Mouse (Mus musculus): ENCODE results near the gene Fam168a. TPM values are rescaled to one million over a fixed set of nuclear protein-coding genes. Genes with fewer than 3 reads are reported as not detected.

Fam168a gene
- polyA plus RNA-seq, 1 experiment from 2014 or later = 45.2 TPM

GRCm38 (mm10) chr7:100812641-100813040 lies 106.2 kb downstream of the Fam168a start:
- Histone ChIP-seq H3K36me3 (ENCODE audit: control insufficient read depth, insufficient read depth, low read length) (no peaks in the 10 kb centered on the region), H3K27ac (ENCODE audit: low read depth, low read length) (no peak overlapping the region), H3K9me3 (ENCODE audit: control insufficient read depth, low read length) (no peaks in the 10 kb centered on the region), H3K4me3 (ENCODE audit: low read depth, low read length) (no peak overlapping the region), H3K4me2 (ENCODE audit: low read depth) (no peak overlapping the region), H3K9ac (ENCODE audit: low read length) (no peak overlapping the region), H3K27me3 (ENCODE audit: control insufficient read depth, insufficient read depth, low read length) (no peaks in the 10 kb centered on the region), H3K4me1 (ENCODE audit: control insufficient read depth, insufficient read depth, low read length) (no peaks in the 10 kb centered on the region)
- 87% methylated on average over 5 of the region's 5 CpGs for WGBS
- no peak for ATAC-seq (ENCODE audit: insufficient read depth, low FRiP score, low TSS enrichment)
- no peak for DNase-seq (ENCODE audit: low spot score)

DNA sequence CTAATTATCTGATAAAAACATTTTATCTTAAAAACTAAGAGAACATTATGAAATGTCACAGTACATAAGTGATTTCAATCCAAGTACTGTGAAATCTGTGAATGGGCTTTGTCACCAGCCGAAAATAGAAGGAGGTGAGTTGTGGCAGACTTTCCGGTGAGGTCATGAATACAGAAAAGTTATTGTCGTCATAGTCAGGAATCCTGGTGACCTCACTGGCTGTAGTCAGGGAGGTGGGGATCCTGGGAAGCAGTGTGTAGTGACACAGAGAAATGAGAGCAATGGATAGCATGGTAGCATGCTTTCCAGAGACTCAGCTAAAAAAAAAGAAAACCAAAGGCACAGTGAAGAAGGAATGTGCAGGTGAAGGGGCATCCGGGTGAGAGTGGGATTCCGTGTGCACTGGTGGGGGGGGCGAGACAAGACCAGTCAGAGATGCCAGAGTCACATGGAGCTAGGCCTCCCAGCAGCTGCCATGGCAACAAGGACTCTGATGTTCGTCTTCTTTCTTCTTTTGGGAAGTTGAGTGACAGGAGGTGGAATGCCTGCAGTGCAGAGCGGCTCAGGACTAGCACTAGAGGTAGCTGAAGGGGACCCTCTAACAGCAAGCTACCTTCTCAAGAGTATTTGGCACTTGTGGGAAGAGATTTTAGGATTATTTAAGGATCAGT lies 109.6 kb downstream of the Fam168a start:
- WGBS = 61% methylated on average over 8 of the region's 8 CpGs

GRCm38 (mm10) chr7:100816759-100817441 lies 110.5 kb downstream of the Fam168a start:
- Histone ChIP-seq H3K9ac (ENCODE audit: low read length) (no peak overlapping the region), H3K27me3 (ENCODE audit: control insufficient read depth, insufficient read depth, low read length) (no peaks in the 10 kb centered on the region), H3K4me3 (ENCODE audit: low read depth, low read length) (no peak overlapping the region), H3K27ac (ENCODE audit: low read depth, low read length) (no peak overlapping the region), H3K9me3 (ENCODE audit: control insufficient read depth, low read length) (no peaks in the 10 kb centered on the region), H3K4me2 (ENCODE audit: low read depth) (no peak overlapping the region), H3K36me3 (ENCODE audit: control insufficient read depth, insufficient read depth, low read length) (no peaks in the 10 kb centered on the region), H3K4me1 (ENCODE audit: control insufficient read depth, insufficient read depth, low read length) (no peaks in the 10 kb centered on the region)
- ATAC-seq (ENCODE audit: insufficient read depth, low FRiP score, low TSS enrichment) (no peak), DNase-seq (ENCODE audit: low spot score) (no peak)
- WGBS = 83% methylated on average over 6 of the region's 6 CpGs

More for the DNA sequence above, 109.6 kb downstream of the Fam168a start:
- Histone ChIP-seq H3K9me3 (ENCODE audit: control insufficient read depth, low read length) (no peaks in the 10 kb centered on the region), H3K4me1 (ENCODE audit: control insufficient read depth, insufficient read depth, low read length) (no peaks in the 10 kb centered on the region), H3K27me3 (ENCODE audit: control insufficient read depth, insufficient read depth, low read length) (no peaks in the 10 kb centered on the region), H3K4me2 (ENCODE audit: low read depth) (no peak overlapping the region), H3K27ac (ENCODE audit: low read depth, low read length) (no peak overlapping the region), H3K36me3 (ENCODE audit: control insufficient read depth, insufficient read depth, low read length) (no peaks in the 10 kb centered on the region), H3K4me3 (ENCODE audit: low read depth, low read length) (no peak overlapping the region), H3K9ac (ENCODE audit: low read length) (no peak overlapping the region)
- ATAC-seq (ENCODE audit: insufficient read depth, low FRiP score, low TSS enrichment) = no peak
- peak; percentile 26 for DNase-seq (ENCODE audit: low spot score)

- Histone ChIP-seq H3K27ac (ENCODE audit: low read depth, low read length) (no peak overlapping the region), H3K4me3 (ENCODE audit: low read depth, low read length) (no peak overlapping the region), H3K9me3 (ENCODE audit: control insufficient read depth, low read length) (no peaks in the 10 kb centered on the region), H3K36me3 (ENCODE audit: control insufficient read depth, insufficient read depth, low read length) (no peaks in the 10 kb centered on the region), H3K4me1 (ENCODE audit: control insufficient read depth, insufficient read depth, low read length) (no peaks in the 10 kb centered on the region), H3K4me2 (ENCODE audit: low read depth) (no peak overlapping the region), H3K27me3 (ENCODE audit: control insufficient read depth, insufficient read depth, low read length) (no peaks in the 10 kb centered on the region), H3K9ac (ENCODE audit: low read length) (no peak overlapping the region)
- 85% methylated on average over 2 of the region's 2 CpGs for WGBS
- DNase-seq (ENCODE audit: low spot score) (no peak), ATAC-seq (ENCODE audit: insufficient read depth, low FRiP score, low TSS enrichment) (no peak)
Measured at GRCm38 (mm10) chr7:100817442-100817760, 111.0 kb downstream of the Fam168a start.

DNA sequence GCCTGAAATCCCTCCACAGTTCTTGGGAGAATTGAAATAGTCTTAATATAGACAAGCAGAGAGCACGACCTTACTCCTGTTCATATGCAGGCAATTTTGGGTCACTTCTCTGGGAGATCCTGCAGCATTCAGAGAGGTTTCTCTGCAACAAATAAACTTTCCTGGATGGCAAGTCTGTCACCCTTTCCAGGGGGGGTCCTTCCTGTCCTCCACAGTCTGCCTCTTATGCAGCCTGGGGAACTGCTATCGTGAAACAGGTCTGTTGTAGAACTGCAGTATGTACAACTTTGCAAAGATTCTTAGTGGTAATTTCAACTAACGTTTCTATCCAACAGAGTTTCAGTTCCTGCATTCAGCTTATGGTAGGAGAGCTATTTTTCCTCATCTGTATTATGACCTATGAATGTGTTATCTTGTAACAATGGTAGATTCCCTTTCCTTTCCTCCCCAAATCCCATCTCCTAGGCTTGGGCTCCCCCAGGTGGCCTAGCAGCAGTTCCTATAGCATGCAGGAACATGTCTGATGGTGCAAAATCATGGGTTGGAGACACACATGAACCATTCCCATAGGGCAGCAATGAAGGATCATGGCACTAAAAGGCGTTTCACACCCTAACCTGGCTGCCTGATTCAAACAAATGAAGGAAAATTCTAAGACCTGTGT lies 112.1 kb downstream of the Fam168a start:
- Histone ChIP-seq H3K9ac (ENCODE audit: low read length) (no peak overlapping the region), H3K4me3 (ENCODE audit: low read depth, low read length) (no peak overlapping the region), H3K27ac (ENCODE audit: low read depth, low read length) (no peak overlapping the region), H3K4me2 (ENCODE audit: low read depth) (no peak overlapping the region), H3K4me1 (ENCODE audit: control insufficient read depth, insufficient read depth, low read length) (no peaks in the 10 kb centered on the region), H3K27me3 (ENCODE audit: control insufficient read depth, insufficient read depth, low read length) (no peaks in the 10 kb centered on the region), H3K36me3 (ENCODE audit: control insufficient read depth, insufficient read depth, low read length) (no peaks in the 10 kb centered on the region), H3K9me3 (ENCODE audit: control insufficient read depth, low read length) (no peaks in the 10 kb centered on the region)
- 87% methylated on average over 4 of the region's 4 CpGs for WGBS
- DNase-seq (ENCODE audit: low spot score) (peak; percentile 19), ATAC-seq (ENCODE audit: insufficient read depth, low FRiP score, low TSS enrichment) (no peak)

GRCm38 (mm10) chr7:100824661-100825060 lies 118.2 kb downstream of the Fam168a start:
- Histone ChIP-seq H3K36me3 (ENCODE audit: control insufficient read depth, insufficient read depth, low read length) (no peaks in the 10 kb centered on the region), H3K27ac (ENCODE audit: low read depth, low read length) (no peak overlapping the region), H3K4me2 (ENCODE audit: low read depth) (no peak overlapping the region), H3K9ac (ENCODE audit: low read length) (no peak overlapping the region), H3K27me3 (ENCODE audit: control insufficient read depth, insufficient read depth, low read length) (no peaks in the 10 kb centered on the region), H3K4me1 (ENCODE audit: control insufficient read depth, insufficient read depth, low read length) (no peaks in the 10 kb centered on the region), H3K4me3 (ENCODE audit: low read depth, low read length) (no peak overlapping the region), H3K9me3 (ENCODE audit: control insufficient read depth, low read length) (no peaks in the 10 kb centered on the region)
- no peak for DNase-seq (ENCODE audit: low spot score)
- no peak for ATAC-seq (ENCODE audit: insufficient read depth, low FRiP score, low TSS enrichment)
- 92% methylated on average over 3 of the region's 3 CpGs for WGBS

DNA sequence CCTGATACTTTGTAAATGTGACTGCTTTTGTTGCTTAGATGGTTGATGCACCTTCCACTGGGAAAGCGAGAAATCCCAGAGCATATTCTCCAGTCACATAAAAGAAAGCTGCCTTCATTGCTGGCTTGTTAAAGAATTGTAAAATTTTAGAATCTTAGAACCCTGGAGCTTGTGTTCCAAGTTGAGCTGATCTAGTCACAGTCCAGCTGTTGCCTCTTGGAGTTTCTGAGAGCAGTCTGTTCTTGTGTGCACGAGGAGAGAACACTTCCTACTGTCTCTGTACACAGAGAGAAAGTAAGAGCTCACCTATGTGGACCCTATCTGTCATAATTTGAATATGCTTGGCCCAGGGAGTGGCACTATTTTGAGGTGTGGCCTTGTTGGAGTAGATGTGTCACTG lies 122.1 kb downstream of the Fam168a start:
- Histone ChIP-seq H3K36me3 (ENCODE audit: control insufficient read depth, insufficient read depth, low read length) (no peaks in the 10 kb centered on the region), H3K27ac (ENCODE audit: low read depth, low read length) (no peak overlapping the region), H3K9me3 (ENCODE audit: control insufficient read depth, low read length) (no peaks in the 10 kb centered on the region), H3K27me3 (ENCODE audit: control insufficient read depth, insufficient read depth, low read length) (no peaks in the 10 kb centered on the region), H3K4me2 (ENCODE audit: low read depth) (no peak overlapping the region), H3K4me1 (ENCODE audit: control insufficient read depth, insufficient read depth, low read length) (no peaks in the 10 kb centered on the region), H3K9ac (ENCODE audit: low read length) (no peak overlapping the region), H3K4me3 (ENCODE audit: low read depth, low read length) (no peak overlapping the region)
- WGBS = 94% methylated on average over 2 of the region's 2 CpGs
- ATAC-seq (ENCODE audit: insufficient read depth, low FRiP score, low TSS enrichment) (no peak), DNase-seq (ENCODE audit: low spot score) (no peak)

DNA sequence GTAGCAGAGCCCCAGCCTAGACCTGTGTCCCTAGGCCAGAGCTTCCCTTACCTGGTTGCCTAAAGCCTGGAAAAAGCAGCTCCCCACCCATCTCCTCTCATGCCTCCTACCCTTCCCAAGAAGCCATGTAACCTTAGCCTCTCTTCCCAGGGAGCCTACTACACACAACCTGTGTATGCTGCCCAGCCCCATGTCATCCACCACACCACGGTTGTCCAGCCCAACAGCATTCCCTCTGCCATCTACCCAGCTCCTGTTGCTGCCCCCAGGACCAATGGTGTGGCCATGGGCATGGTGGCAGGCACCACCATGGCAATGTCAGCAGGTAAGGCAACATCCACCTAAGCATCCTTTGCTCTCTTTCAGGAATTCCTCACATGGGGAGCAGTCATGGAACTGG lies 127.4 kb downstream of the Fam168a start:
- 93% methylated on average over 1 of the region's 1 CpGs for WGBS
- DNase-seq (ENCODE audit: low spot score) (no peak), ATAC-seq (ENCODE audit: insufficient read depth, low FRiP score, low TSS enrichment) (no peak)
- H3K36me3 ChIP-seq (ENCODE audit: control insufficient read depth, insufficient read depth, low read length) = peaks cover 5% of the 10 kb centered on the region; the same call in 1 of the 2 replicates
- H3K4me1 ChIP-seq (ENCODE audit: control insufficient read depth, insufficient read depth, low read length) = no peaks in the 10 kb centered on the region
- no peaks in the 10 kb centered on the region for H3K9me3 ChIP-seq (ENCODE audit: control insufficient read depth, low read length)
- H3K9ac ChIP-seq (ENCODE audit: low read length) = no peak overlapping the region
- no peak overlapping the region for H3K4me3 ChIP-seq (ENCODE audit: low read depth, low read length)
- H3K4me2 ChIP-seq (ENCODE audit: low read depth) = no peak overlapping the region
- no peak overlapping the region for H3K27ac ChIP-seq (ENCODE audit: low read depth, low read length)
- no peaks in the 10 kb centered on the region for H3K27me3 ChIP-seq (ENCODE audit: control insufficient read depth, insufficient read depth, low read length)

- Histone ChIP-seq H3K9me3 (ENCODE audit: control insufficient read depth, low read length) (no peaks in the 10 kb centered on the region), H3K4me2 (ENCODE audit: low read depth) (no peak overlapping the region), H3K9ac (ENCODE audit: low read length) (no peak overlapping the region), H3K27ac (ENCODE audit: low read depth, low read length) (no peak overlapping the region), H3K27me3 (ENCODE audit: control insufficient read depth, insufficient read depth, low read length) (no peaks in the 10 kb centered on the region), H3K4me1 (ENCODE audit: control insufficient read depth, insufficient read depth, low read length) (no peaks in the 10 kb centered on the region), H3K36me3 (ENCODE audit: control insufficient read depth, insufficient read depth, low read length) (peaks cover 5% of the 10 kb centered on the region; the same call in 1 of the 2 replicates), H3K4me3 (ENCODE audit: low read depth, low read length) (no peak overlapping the region)
- 96% methylated on average over 7 of the region's 7 CpGs for WGBS
- DNase-seq (ENCODE audit: low spot score) (no peak), ATAC-seq (ENCODE audit: insufficient read depth, low FRiP score, low TSS enrichment) (no peak)
Measured at GRCm38 (mm10) chr7:100835168-100835567, 128.7 kb downstream of the Fam168a start.

Measured in neural tube, embryonic 11.5 days (tissue).